Mouse (Mus musculus) 3T3-L1 (cell line): ENCODE data around the gene Tc2n.

ENCODE experiments used
- DNase-seq: peaks from one replicate; pipeline ENCODE4 v3.0.0-alpha.2; 2015; ENCODE audit warnings: low read depth, low spot score

Gene Tc2n

DNA sequence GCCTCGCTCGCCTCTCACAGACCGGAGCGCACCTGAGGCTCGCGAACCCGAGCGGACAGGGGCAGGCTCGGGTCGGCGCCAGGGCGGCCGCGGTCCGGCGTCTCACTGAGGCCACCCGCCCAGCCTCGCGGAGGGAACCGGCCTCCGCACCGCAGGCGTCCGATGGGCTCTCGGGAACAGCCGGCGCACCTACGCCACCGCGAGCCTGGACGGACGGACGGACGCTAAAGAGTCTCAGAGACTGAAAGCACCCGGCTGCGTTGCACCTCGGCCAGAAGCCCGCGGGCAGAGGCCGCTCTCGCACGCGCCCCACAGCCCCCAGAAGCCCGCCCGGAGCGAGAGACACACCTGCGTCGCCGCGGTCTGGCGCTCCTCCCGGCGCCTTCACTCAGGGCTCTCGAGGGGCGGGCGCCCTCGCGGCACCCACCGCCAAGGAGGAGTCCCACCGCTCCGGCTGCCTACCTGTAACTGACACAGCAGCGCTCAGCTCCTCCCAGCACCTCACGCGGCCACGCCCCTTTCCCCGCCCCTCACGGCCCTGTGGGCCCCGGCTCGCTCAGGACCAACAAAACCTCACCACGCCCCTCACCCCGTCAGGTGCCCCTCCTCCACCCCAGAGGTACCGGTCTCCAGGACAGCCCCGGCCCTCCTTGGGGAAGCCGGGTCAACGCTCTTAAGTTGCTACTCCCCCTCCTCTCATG is at the start of gene Tc2n:
Gene Tc2n (minus strand): TSS at position 470 of the 701 bp plus-strand sequence.
- DNase-seq = no peak

GRCm38 (mm10) chr12:101767306-101768053 is 49.2 kb upstream of the Tc2n start:
- DNase-seq = peak; percentile 13

- no peak for DNase-seq
Observed at GRCm38 (mm10) chr12:101766228-101766852, 48.0 kb upstream of the Tc2n start.

- peak; percentile 33 for DNase-seq
Observed at GRCm38 (mm10) chr12:101764870-101765269, 46.5 kb upstream of the Tc2n start.

DNA sequence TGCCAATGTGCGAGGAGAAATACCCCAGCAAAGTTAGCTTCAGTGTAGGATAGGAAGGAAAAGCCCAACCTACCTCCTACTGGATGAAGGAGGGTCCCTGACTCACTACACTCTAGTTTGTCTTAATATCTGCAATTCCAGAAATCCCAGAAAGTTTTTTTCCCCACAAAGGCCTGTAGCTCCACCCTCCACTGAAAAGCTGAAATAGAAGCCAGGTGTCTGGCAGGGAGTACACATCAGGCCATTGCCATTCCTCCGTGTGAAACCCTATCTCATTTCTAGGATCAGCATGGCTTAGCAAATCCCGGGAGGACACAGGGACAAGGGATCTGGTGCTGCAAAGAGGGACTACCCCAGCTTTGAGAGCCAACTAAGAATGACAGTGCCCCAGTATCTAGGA is 44.7 kb upstream of the Tc2n start:
- DNase-seq = peak; percentile 9

DNA sequence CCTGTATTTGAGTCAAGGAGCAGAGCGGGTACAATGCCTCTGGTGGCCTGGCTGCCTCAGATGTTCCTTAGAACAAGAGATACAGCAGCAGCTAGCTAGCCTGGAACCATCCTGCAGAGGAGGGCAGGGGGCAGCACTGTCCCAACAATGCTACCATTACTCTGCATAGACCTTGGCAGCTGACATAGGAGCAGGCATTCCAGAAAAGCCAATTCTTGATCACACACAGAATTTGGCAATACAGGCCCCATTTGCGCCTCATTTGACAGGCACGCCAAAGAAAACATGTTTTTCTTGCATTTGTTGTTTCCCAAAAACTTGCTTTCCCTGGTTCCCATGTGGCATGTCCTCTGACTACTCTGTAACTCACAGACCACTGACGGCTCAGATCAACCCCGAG is 43.7 kb upstream of the Tc2n start:
- DNase-seq = peak; percentile 48

GRCm38 (mm10) chr12:101759440-101760045 is 41.2 kb upstream of the Tc2n start:
- DNase-seq = no peak

GRCm38 (mm10) chr12:101758698-101759097 is 40.4 kb upstream of the Tc2n start:
- DNase-seq = no peak

DNA sequence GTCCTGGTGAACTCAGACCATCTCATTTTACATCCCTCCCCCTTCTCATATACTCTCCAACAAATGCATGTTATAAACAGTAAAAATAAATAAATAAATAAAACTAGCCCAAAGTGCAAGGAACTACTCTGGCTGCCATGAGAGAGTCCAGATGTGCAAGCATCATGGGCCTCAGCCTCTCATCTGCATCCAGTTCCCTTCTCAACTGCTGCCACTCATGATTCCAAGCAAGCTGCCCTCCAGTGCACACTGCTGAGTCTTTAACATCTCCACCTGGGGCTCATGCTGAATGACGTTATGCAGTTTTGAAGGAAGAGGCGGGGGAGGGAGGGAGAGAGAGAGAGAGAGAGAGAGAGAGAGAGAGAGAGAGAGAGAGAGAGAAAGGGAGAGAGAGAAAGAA is 24.1 kb upstream of the Tc2n start:
- DNase-seq = no peak

- no peak for DNase-seq
Observed at GRCm38 (mm10) chr12:101740486-101740885, 22.2 kb upstream of the Tc2n start.

- DNase-seq = no peak
Observed at GRCm38 (mm10) chr12:101740045-101740444, 21.7 kb upstream of the Tc2n start.

- no peak for DNase-seq
Observed at GRCm38 (mm10) chr12:101718755-101719150, 430 bp upstream of the Tc2n start.

DNA sequence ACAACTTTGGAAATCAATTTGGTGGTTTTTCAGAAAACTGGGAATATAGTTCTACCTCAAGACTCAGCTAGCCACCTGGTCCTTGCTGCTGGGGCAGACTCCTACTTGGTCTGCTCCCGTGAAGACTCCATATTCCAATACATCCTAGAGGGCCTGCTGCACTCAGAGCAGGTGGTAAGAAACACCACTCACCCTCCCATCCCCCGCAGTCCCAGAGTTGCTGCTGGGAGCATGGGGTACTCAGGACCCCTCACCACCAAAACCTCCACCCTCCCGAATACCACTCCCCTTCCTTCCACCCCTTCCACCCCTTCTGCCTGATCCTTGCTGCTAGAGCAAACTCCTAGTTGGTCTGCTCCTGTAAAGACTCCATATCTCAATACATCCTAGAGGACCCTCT is 19.1 kb downstream of the Tc2n start:
- DNase-seq = no peak

- DNase-seq = no peak
Observed at GRCm38 (mm10) chr12:101696521-101696920, 21.8 kb downstream of the Tc2n start.

DNA sequence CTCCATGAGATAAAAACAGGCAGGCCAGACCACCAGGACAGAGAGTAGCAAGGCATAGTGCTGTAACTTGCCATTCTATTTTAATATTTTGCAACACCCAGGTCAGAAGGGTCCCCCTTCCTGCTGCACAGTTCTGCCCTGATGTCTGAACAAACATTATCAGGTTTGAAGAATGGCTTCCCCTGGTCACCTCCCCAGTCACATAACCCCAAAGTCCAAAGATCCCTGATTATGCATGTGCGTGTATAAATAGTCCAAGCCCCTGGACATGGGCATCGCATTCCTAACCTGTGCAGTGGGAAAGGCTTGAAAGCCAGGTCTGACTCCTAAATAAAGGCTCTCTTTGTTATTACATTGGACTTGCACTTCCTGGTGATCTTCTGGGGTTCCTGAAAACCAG is 37.8 kb downstream of the Tc2n start:
- DNase-seq = no peak

- DNase-seq = no peak
Observed at GRCm38 (mm10) chr12:101667502-101667901, 50.8 kb downstream of the Tc2n start.

GRCm38 (mm10) chr12:101633137-101633536 is 85.2 kb downstream of the Tc2n start:
- no peak for DNase-seq

GRCm38 (mm10) chr12:101606622-101607021 is 111.7 kb downstream of the Tc2n start:
- DNase-seq = peak; percentile 32
